Mouse (Mus musculus) spleen, postnatal 10 days (tissue): ENCODE data around the gene Olfr761.
A peak's percentile ranks its signal among the peaks of the same experiment; 100 is the strongest.
"Not testable (repeated sequence)": the region's sequence is repeated elsewhere in the genome, so short reads cannot be mapped to it uniquely, and the experiment has no call there.

Experiments
- DNase-seq, 2 experiments: peaks; one replicate each; pipeline ENCODE4 v3.0.0; 2021 to 2022; ENCODE audit warnings: low spot score in 2 of 2

Olfr761 gene

GRCm38 (mm10) chr17:37952979-37953378 is at the start of gene Olfr761:
Gene Olfr761, minus strand, starts transcription at chr17:37953079.
- no peak for DNase-seq

DNA sequence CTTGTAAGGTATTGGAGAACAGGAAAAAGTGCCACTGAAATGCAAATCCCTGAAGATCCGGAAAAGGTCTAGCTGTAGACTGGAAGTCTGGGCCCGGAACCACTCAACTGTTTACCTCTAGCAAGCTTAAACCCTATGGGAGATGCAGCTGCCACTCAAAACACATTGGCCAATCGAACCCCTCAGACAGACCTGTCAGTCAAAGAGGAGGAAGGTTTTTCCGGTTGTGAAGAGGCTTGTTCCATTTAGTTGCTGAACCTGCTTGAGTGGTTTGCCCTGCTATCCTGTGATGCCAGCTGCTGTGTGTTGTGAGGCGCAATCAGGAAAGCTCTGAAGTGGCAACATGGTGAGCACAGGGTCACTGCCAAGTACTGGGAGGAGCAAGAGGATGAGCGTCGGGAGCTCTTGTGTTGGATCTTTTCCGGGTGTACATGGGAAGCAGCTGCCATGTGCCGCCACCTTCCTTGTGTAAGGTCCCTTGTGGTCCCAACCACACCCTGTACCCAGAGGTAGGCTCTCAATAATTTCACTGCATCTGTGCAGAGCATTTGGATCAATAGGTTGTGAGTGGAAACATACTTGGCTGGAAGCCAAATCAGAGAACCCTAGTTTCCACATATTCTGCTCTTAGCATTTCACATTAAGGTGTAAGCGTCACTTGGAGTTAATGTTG is 42.9 kb upstream of the Olfr761 start:
- DNase-seq, result no peak

- DNase-seq, result peak in 1 of 2 experiments; percentile 25
These were observed 37.6 kb upstream of the Olfr761 start for GRCm38 (mm10) chr17:37990453-37990961.

GRCm38 (mm10) chr17:37973591-37973990 is 20.7 kb upstream of the Olfr761 start:
- no peak for DNase-seq

DNA sequence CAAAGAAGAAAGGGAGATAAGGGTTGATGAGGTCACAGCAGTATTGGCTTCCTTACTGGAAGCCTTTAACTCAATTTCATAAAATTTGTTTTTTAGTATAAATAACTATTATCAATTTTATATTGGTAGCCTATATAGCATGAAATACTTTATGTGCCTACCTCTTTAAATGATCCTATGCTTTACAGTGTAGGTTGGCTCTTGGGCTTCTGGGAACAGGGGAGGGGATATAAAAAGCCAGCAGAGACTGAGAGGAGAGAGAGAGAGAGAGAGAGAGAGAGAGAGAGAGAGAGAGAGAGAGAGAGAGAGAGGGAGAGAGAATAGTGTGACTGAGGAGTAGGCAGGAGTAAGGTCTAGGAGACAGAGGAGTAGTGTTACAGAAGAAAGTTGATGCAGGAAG is 32.6 kb downstream of the Olfr761 start, which contains the start of gene Olfr128:
Gene Olfr128, plus strand, starts transcription at position 301 of the 400 bp plus-strand sequence.
- DNase-seq, result no peak

GRCm38 (mm10) chr17:37906821-37907220 is 46.1 kb downstream of the Olfr761 start:
- DNase-seq, result not testable (repeated sequence)
